Mouse (Mus musculus) kidney, adult 2 months (tissue): ENCODE data around the gene Sh2d1b1.

ENCODE experiments used
- CTCF ChIP-seq: fragments of 200-500 bp; conservative IDR thresholded peaks from 2 replicates; pipeline ENCODE4 v1.5.1; 2011; ENCODE audit warnings: low read depth, mild to moderate bottlenecking, control low read depth, low read length, moderate library complexity, mixed read lengths; ENCODE audit not compliant: insufficient read depth, insufficient read length
- POLR2A ChIP-seq: fragments of 200-500 bp; IDR thresholded peaks from one replicate; pipeline ENCODE4 v1.6.1; 2011; ENCODE audit warnings: low read depth, low read length, control low read depth

GRCm38 (mm10) chr1:170254893-170255559 is 22.1 kb upstream of the Sh2d1b1 start:
- TF ChIP-seq POLR2A = no peak
- TF ChIP-seq CTCF = no peak
